Mouse (Mus musculus) thymus, postnatal 4 days (tissue): ENCODE results near the gene Bbc3.
"Not testable (repeated sequence)": the region's sequence is repeated elsewhere in the genome, so short reads cannot be mapped to it uniquely, and the experiment has no call there.

ENCODE experiments used
- DNase-seq: peaks from one replicate; pipeline ENCODE4 v3.0.0; 2021

Gene Bbc3

GRCm38 (mm10) chr7:16294837-16295236 is 13.4 kb upstream of the Bbc3 start:
- peak; percentile 96 for DNase-seq

- DNase-seq: peak; percentile 80
Observed at GRCm38 (mm10) chr7:16295321-16295900, 12.8 kb upstream of the Bbc3 start.

GRCm38 (mm10) chr7:16296146-16296545 is 12.0 kb upstream of the Bbc3 start:
- DNase-seq: no peak

- DNase-seq: peak; percentile 95
Observed at GRCm38 (mm10) chr7:16296766-16297390, 11.3 kb upstream of the Bbc3 start.

DNA sequence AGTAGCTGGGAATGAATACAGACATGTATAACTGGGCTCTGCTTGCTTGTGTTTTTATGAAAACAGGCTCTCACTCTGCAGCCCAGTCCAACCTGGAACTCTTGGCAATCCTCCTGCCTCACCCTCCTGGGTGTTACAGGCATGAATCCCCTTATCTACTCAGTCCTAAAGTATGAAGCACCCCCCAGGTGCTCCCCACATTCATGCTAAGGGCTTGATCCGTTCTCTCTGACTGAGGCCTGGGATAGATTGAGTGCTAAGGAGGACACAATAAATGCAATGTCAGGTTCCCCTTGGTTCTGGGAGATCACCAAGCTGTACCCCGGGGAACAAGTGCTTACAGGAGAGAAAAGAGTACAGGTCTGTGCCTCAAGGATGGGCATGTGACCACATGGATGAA is 10.6 kb upstream of the Bbc3 start:
- no peak for DNase-seq

- no peak for DNase-seq
Observed at GRCm38 (mm10) chr7:16298927-16299326, 9.3 kb upstream of the Bbc3 start.

DNA sequence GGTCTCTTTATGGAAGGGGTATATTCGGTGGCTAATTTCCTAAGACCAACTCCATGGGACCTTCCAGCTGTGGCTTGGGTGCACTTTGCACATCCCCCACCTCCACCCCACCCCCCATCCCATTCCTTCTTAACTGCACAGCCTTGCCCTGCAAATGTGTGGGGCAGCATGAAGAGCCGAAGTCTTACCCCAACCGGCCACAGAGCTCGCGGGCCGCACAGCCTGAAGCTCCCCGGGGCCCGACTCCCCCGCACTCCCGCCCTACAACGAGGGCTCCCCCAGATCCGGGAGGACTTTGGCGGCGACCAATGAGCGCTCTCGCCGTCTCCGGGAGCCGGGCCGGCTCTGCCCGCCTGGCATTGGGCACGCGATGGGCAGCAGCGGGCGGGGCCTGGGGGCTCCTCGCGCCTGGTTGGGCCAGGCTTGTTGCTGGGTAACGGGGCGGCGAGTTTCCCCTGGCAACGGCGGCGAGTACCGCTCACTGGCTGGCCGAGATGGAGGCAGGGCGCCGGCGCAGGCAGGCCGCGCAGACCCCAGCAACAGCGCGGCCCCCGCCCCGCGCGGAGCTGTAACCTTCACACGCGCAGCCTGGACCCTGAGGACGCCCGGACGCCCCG is 8.7 kb upstream of the Bbc3 start:
- peak; percentile 68 for DNase-seq

DNA sequence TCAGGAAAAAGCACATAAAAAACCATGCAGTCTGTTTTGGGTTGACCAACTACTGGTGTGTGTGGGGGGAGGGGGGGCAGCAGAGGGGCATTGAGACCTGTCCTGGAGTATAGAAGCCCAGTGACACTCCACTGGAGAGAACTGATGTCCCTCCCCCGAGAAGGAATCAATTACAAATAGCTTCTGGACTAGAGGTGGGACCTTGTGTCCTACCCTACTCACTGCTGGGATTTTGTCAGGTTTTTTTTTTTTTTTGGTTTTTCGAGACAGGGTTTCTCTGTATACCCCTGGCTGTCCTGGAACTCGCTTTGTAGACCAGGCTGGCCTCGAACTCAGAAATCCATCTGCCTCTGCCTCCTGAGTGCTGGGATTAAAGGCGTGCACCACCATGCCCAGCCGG is 1.1 kb upstream of the Bbc3 start:
- DNase-seq: not testable (repeated sequence)

GRCm38 (mm10) chr7:16308555-16309317 is 543 bp downstream of the Bbc3 start:
- no peak for DNase-seq

DNA sequence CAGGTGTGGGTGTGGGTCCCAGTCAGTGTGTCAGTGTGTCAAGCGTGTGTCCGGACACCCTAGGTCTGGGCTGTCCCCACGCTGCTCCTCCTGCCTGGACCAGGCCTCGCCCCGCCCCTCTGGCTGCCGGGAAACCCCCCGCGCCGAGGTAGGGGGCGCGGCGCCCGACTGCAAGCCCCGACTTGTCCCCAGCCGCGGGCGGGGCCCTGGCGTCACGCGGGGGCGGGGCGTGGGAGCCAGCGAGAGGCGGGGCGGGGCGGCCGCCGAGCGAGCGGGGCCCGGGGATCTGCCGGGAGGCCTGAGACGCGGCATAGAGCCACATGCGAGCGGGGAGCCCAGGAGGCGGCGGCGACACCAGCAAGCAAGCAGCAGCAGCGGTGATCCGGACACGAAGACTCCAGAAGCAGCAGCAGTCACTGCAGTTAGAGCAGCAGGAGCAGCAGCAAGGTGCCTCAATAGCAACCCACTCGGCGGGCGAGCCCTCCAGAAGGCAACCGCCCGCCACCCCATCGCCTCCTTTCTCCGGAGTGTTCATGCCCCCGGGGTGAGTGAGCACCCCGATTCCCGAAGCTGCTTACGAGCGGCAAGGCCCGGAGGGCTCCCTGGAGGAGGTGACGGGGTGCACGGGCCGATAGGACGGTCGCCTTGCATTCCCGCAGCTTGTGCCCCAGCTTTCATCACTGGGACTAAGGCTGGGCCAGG is 1.3 kb downstream of the Bbc3 start:
- DNase-seq: peak; percentile 97

DNA sequence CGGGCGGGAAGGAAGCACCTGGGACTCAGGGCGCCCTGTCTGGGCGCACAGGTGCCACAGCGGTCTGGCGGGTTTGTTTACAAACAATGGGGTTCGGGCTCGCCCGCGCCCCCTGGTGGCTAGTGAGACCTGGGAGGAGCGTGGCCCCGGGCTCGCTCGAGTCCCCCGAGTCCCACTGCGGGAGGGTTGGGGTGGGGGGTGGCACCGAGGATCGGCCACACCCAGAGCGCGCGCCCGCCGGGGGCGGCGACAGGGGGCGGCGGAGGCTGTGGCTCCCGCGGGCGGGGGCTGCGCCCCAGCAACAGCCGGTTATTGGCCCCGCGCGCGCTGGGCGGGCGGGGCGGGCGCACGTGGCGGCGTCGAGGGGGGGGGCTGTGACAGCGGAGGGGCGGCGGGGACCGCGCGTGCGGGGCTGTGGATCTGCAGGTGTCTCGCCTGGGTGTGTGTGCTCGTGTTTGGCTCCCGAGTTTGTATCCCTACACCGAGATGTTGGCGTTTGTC is 1.9 kb downstream of the Bbc3 start:
- DNase-seq: peak; percentile 98

DNA sequence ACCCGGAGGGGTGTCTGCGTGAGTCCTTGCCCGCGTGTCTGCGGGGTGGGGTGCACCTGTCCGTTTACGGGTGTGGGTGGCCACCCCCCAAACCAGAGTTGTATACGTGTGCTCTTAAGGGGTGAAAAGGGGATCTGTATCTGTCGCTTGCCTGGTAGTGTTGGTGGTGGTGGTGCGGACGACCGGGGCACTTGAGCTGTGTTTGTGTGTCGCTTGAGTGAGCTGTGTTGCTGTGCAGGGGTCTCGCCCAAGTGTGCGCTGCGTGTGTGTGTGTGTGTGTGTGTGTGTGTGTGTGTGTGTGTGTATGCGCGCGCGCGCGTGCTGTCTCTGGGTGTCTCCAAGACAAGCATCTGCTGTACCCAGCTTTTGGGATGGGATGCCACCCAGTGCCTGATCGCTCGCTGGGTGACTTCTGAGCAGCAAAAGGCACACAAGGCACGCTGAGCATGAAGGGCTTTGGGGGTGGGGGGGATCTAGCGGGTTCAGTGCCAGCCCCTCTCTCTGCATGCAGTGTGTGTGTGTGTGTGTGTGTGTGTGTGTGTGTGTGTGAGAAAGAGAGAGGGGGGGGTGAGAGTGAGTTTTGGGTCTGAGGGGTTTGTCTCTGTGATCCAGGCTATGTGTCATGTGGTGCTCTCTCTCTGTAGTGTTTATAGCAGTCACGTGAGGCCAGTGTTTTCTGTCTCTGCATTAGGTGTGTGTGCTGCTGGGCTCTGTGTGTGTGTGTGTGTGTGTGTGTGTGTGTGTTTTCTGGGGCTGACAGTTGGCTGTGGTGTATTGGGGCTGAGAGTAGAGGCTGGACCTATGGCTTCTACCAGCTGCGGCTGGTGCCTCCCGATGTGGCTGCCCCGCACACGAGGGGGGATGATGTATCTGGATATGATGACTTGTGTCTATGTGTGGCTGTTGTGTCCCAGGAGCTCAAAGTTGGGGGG is 2.6 kb downstream of the Bbc3 start:
- peak; percentile 74 for DNase-seq

- DNase-seq: peak; percentile 35
Observed at GRCm38 (mm10) chr7:16311453-16312004, 3.3 kb downstream of the Bbc3 start.

DNA sequence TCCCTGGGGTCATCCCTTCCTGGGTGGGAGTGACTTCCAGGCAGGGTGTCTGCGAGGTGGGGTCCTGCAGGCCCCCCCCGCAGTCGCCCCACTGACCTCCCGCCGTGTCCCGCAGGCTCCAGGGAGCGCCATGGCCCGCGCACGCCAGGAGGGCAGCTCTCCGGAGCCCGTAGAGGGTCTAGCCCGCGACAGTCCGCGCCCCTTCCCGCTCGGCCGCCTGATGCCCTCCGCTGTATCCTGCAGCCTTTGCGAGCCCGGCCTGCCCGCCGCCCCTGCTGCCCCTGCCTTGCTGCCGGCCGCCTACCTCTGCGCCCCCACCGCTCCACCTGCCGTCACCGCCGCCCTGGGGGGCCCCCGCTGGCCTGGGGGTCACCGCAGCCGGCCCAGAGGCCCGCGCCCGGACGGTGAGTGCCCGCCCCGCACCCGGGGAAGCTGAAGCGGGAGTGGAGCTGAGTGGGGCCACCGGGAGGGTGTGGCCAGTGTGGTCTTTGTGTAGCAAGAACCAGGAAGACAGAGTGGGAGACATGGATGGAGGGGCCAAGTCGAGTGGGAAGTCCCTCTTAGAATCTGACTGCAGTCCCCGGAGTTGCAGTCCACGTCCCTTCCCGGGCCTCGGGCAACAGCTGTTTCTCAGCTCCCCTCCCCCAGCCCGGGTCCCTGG is 3.9 kb downstream of the Bbc3 start:
- peak; percentile 48 for DNase-seq

DNA sequence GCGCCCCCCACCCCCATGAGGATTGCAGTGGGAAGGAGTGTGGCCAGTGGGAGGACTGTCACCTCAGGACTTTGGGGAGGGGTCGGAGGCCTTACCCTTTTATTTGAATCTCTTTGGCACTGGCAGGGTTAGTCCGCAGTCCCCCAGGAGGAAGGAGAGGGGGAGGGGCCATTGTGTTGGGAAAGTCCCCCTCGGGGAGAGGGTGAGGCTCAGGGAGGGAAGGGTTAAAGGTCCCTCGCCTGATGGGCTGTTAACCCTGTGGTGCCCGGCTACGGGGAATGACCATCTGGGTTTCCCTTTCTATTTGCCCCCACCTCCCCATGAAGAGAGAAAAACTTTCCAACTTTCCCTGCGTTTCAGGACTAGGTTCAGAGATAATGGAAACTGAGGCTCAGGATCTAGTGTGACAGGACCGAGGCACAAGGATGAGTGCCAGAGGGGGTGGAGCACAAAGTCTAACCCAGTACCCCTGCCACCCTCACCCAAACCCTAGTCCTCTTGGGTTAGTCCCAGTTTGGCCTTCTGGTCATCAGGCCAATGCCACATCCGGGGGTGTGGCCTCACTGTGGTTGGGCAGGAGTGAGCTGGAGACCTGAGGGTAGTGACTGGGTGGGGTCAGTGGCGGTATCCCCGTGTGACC is 4.6 kb downstream of the Bbc3 start:
- DNase-seq: peak; percentile 60

- DNase-seq: peak; percentile 87
Observed at GRCm38 (mm10) chr7:16313481-16314220, 5.5 kb downstream of the Bbc3 start.

DNA sequence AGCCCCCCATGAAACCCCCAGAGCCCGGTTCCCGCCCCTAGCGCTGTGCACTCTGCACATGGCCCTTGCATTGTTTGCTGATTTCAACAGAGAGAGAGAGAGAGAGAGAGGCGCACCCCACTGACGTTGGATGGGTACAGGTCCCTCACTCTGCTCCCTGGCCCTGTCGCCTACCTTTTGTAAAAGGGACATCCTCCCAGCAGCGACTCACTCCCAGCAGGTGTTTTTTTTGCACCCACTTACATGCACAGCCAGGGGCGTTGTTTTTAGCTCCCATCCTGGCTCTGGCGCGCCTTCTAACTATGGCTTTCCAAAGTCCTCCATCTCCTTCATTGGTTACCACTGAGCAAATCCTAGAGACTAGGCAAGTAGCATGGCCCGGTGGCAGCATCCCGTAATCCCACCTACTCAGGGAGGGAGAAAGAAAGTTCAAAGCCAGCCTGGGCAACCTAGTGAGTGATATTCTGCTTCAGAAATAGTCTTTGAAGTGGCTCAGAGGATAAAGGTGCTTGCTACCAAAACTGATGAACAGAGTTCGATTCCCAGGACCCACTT is 6.1 kb downstream of the Bbc3 start:
- no peak for DNase-seq

DNA sequence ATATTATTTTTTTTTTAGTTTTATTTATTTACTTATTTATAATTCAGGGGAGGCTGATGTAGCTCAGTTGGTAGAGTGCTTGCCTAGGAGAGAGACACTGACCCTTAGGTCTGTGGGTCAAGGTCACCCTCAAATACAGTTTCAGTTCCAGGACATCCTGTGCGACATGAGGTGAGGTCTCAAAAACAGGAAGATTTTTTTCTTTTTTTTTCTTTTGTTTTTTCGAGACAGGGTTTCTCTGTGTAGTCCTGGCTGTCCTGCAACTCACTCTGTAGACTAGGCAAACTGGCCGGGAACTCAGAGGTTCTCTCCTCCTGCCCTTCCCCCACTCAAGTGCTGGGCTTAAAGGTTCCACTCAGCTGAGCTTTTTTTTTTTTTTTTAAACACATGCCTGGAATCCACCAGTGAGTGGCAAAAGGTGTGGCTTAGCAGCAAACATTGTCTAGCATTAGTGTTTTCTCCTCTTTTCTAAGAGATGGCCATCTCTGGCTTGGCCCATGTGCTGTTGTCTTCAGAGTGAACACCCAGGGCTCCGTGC is 7.1 kb downstream of the Bbc3 start:
- no peak for DNase-seq

DNA sequence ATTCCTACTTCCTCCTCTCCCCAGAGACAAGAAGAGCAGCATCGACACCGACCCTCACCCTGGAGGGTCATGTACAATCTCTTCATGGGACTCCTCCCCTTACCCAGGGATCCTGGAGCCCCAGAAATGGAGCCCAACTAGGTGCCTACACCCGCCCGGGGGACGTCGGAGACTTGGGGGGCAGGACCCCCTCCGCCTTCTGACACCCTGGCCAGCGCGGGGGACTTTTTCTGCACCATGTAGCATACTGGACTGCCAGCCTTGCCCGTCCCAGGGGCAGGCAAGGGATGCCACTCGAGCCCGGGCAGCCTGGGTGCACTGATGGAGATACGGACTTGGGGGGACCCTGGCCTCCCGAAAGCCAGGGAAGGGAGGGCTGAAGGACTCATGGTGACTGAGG is 8.9 kb downstream of the Bbc3 start:
- no peak for DNase-seq
